Mouse (Mus musculus): ENCODE measurements around the gene Tnfaip3. TPM values are rescaled to one million over a fixed set of nuclear protein-coding genes. Genes with fewer than 3 reads are reported as not detected.

Gene Tnfaip3
- 2.6 and 3.5 TPM in 2 replicates for polyA plus RNA-seq (2015; fragmentation: Nextera tagmentation; extraction: Ambion mirVana)

DNA sequence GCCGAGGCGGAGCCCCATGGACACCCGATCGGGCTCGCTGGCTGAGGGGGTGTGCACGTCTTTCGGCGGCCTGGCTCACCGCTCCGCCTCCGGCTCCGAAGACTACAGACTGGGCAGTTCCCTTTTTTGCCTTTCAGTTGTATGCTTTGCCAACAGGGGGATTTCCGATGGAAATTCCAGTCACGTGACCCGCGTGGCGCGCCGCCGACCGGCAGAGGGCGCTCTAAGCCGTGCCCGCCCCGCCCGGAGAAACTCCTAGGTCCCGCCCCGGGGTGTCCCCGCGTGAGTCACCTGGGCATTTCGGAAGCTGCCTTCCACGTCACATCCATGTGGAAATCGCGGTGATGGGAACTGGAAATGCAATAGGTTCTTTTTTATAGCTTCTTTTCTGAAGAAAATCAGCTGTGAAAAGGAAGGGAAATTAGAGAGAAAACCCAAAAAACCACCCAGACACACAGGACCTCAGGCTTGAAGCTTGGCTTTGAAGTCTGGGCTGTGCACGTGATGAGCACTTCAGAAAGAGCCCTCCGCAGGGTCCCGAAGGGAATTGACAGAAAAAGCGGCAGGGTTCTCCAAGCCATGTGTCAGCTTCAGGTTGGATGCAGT lies at the start of gene Tnfaip3:
Gene Tnfaip3, minus strand, starts transcription at position 401 of the 606 bp plus-strand sequence.
- ATAC-seq (ENCODE audit: low FRiP score, low TSS enrichment), result peak; percentile 96
- Histone ChIP-seq H3K9me3 (ENCODE audit: low read length) (no peaks in the 10 kb centered on the region), H3K36me3 (ENCODE audit: insufficient read depth, low read length) (no peaks in the 10 kb centered on the region), H3K27me3 (ENCODE audit: insufficient read depth, low read length) (no peaks in the 10 kb centered on the region), H3K4me3 (ENCODE audit: low read length) (peak within 1 kb of the TSS; percentile 84), H3K27ac (ENCODE audit: low read length) (peak within 1 kb of the TSS; percentile 83), H3K4me2 (replicated peaks; ENCODE audit: low read depth, low read length) (peak within 1 kb of the TSS; percentile 83), H3K4me1 (ENCODE audit: insufficient read depth, low read length) (peaks cover 14% of the 10 kb centered on the region), H3K9ac (replicated peaks; ENCODE audit: low read length) (peak within 1 kb of the TSS; percentile 82)
- 0% methylated on average over 37 of the region's 38 CpGs for WGBS

GRCm38 (mm10) chr10:19064651-19065601 lies 49.5 kb upstream of the Tnfaip3 start:
- WGBS, result 73% methylated on average over 6 of the region's 6 CpGs

DNA sequence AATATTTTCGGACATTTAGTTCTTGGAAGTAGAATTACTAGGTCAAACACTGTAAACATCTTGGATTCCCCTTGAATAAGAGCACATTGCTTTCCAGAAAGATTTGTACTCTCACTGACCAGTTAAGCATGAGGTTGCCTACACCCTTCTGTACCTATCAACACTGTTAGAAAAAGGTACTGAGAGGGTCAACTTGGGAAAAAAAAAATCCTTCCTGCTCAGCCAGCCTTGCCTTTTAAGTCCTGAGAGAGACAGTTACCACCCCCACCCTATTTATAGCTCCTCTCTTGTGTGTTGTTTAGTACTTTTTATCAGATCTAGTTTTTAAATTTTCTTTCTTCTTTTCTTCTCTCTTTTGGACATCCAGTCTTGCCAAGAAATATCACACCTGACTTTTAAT lies 48.2 kb upstream of the Tnfaip3 start:
- H3K4me3 ChIP-seq (ENCODE audit: low read length), result no peak overlapping the region
- H3K9ac ChIP-seq (replicated peaks; ENCODE audit: low read length), result no peak overlapping the region
- 79% methylated on average over 1 of the region's 1 CpGs for WGBS
- H3K36me3 ChIP-seq (ENCODE audit: insufficient read depth, low read length), result no peaks in the 10 kb centered on the region
- no peak for ATAC-seq (ENCODE audit: low FRiP score, low TSS enrichment)
- H3K4me1 ChIP-seq (ENCODE audit: insufficient read depth, low read length), result no peaks in the 10 kb centered on the region
- H3K9me3 ChIP-seq (ENCODE audit: low read length), result no peaks in the 10 kb centered on the region
- H3K4me2 ChIP-seq (replicated peaks; ENCODE audit: low read depth, low read length), result no peak overlapping the region
- no peaks in the 10 kb centered on the region for H3K27me3 ChIP-seq (ENCODE audit: insufficient read depth, low read length)
- no peak overlapping the region for H3K27ac ChIP-seq (ENCODE audit: low read length)

More at GRCm38 (mm10) chr10:19064651-19065601, 49.5 kb upstream of the Tnfaip3 start:
- Histone ChIP-seq H3K9ac (replicated peaks; ENCODE audit: low read length) (no peak overlapping the region), H3K4me3 (ENCODE audit: low read length) (no peak overlapping the region), H3K4me2 (replicated peaks; ENCODE audit: low read depth, low read length) (no peak overlapping the region), H3K27me3 (ENCODE audit: insufficient read depth, low read length) (no peaks in the 10 kb centered on the region), H3K4me1 (ENCODE audit: insufficient read depth, low read length) (no peaks in the 10 kb centered on the region), H3K27ac (ENCODE audit: low read length) (no peak overlapping the region), H3K9me3 (ENCODE audit: low read length) (no peaks in the 10 kb centered on the region), H3K36me3 (ENCODE audit: insufficient read depth, low read length) (no peaks in the 10 kb centered on the region)
- no peak for ATAC-seq (ENCODE audit: low FRiP score, low TSS enrichment)

DNA sequence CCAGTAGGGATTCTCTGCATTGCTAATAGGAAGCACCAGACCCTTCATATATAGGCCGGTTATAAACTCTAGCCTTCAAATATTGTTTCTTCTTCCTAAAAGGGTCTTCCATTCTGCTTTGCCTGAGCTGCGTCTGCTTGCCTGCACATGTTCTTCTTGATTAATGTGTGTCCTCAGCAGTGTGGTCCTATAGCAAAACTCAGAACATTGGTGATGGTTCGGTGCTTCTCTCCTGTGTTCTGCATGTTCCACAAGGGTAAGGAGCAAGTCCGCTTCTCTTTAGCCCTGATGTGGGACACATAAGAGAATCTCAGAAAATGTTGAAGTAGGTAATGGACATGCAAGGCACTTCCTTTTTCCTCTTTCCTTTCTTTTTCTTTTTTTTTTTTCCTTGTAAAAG lies 47.8 kb upstream of the Tnfaip3 start:
- no peaks in the 10 kb centered on the region for H3K9me3 ChIP-seq (ENCODE audit: low read length)
- H3K4me1 ChIP-seq (ENCODE audit: insufficient read depth, low read length), result no peaks in the 10 kb centered on the region
- ATAC-seq (ENCODE audit: low FRiP score, low TSS enrichment), result no peak
- H3K4me3 ChIP-seq (ENCODE audit: low read length), result no peak overlapping the region
- no peaks in the 10 kb centered on the region for H3K27me3 ChIP-seq (ENCODE audit: insufficient read depth, low read length)
- WGBS, result 85% methylated on average over 4 of the region's 4 CpGs
- H3K4me2 ChIP-seq (replicated peaks; ENCODE audit: low read depth, low read length), result no peak overlapping the region
- no peak overlapping the region for H3K9ac ChIP-seq (replicated peaks; ENCODE audit: low read length)
- no peaks in the 10 kb centered on the region for H3K36me3 ChIP-seq (ENCODE audit: insufficient read depth, low read length)
- H3K27ac ChIP-seq (ENCODE audit: low read length), result no peak overlapping the region

GRCm38 (mm10) chr10:19062098-19062905 lies 46.8 kb upstream of the Tnfaip3 start:
- WGBS, result 42% methylated on average over 15 of the region's 15 CpGs
- Histone ChIP-seq H3K27ac (ENCODE audit: low read length) (no peak overlapping the region), H3K9ac (replicated peaks; ENCODE audit: low read length) (no peak overlapping the region), H3K4me1 (ENCODE audit: insufficient read depth, low read length) (no peaks in the 10 kb centered on the region), H3K4me2 (replicated peaks; ENCODE audit: low read depth, low read length) (no peak overlapping the region), H3K27me3 (ENCODE audit: insufficient read depth, low read length) (no peaks in the 10 kb centered on the region), H3K4me3 (ENCODE audit: low read length) (no peak overlapping the region), H3K36me3 (ENCODE audit: insufficient read depth, low read length) (no peaks in the 10 kb centered on the region), H3K9me3 (ENCODE audit: low read length) (no peaks in the 10 kb centered on the region)
- ATAC-seq (ENCODE audit: low FRiP score, low TSS enrichment), result no peak

DNA sequence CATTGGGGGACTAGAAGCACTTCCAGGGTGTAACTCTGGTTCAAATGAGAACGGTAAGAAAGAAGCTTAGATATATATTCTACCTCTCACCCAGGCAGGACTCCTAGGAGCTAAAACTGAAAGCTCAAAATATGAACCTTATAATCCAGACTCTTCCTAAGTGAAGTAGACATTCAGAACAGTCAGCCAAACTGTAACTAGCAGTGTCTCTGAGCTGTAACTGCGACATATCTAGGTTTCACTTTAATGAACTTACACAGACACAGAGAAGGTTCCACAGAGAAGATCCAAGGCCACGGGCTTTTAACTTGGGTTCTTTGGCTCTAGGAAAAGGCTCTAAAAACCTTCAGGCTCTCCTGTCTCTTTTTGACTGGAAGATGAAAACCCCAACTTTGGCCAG lies 45.7 kb upstream of the Tnfaip3 start:
- no peaks in the 10 kb centered on the region for H3K4me1 ChIP-seq (ENCODE audit: insufficient read depth, low read length)
- H3K9me3 ChIP-seq (ENCODE audit: low read length), result no peaks in the 10 kb centered on the region
- no peaks in the 10 kb centered on the region for H3K27me3 ChIP-seq (ENCODE audit: insufficient read depth, low read length)
- H3K36me3 ChIP-seq (ENCODE audit: insufficient read depth, low read length), result no peaks in the 10 kb centered on the region
- no peak for ATAC-seq (ENCODE audit: low FRiP score, low TSS enrichment)
- H3K27ac ChIP-seq (ENCODE audit: low read length), result no peak overlapping the region
- H3K4me2 ChIP-seq (replicated peaks; ENCODE audit: low read depth, low read length), result no peak overlapping the region
- 88% methylated on average over 3 of the region's 3 CpGs for WGBS
- no peak overlapping the region for H3K9ac ChIP-seq (replicated peaks; ENCODE audit: low read length)
- no peak overlapping the region for H3K4me3 ChIP-seq (ENCODE audit: low read length)

DNA sequence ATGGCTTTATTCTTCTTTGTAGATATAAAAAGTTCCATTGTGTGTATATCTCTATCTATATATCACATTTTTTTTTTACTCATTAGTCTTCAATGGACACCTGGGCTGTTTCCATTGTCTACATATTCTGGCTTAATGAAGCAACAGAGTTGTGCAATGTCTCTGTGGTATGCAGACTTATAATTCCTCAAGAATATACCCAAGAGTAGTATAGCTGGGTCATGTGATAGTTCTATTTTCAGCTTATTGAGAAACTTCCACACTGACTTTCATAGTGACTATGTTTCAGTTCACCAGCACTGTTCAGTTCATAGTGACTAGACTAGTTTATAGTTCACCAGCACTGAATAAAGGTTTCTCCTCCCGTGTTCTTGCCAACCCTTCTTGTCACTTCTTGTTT lies 38.1 kb upstream of the Tnfaip3 start:
- Histone ChIP-seq H3K27me3 (ENCODE audit: insufficient read depth, low read length) (no peaks in the 10 kb centered on the region), H3K4me1 (ENCODE audit: insufficient read depth, low read length) (no peaks in the 10 kb centered on the region), H3K4me2 (replicated peaks; ENCODE audit: low read depth, low read length) (no peak overlapping the region), H3K36me3 (ENCODE audit: insufficient read depth, low read length) (no peaks in the 10 kb centered on the region), H3K27ac (ENCODE audit: low read length) (no peak overlapping the region), H3K9ac (replicated peaks; ENCODE audit: low read length) (no peak overlapping the region), H3K9me3 (ENCODE audit: low read length) (0 out of 2 replicates have a peak, but pooled peaks cover 2% of the 10 kb centered on the region), H3K4me3 (ENCODE audit: low read length) (no peak overlapping the region)
- no peak for ATAC-seq (ENCODE audit: low FRiP score, low TSS enrichment)
- 93% methylated on average over 1 of the region's 1 CpGs for WGBS

DNA sequence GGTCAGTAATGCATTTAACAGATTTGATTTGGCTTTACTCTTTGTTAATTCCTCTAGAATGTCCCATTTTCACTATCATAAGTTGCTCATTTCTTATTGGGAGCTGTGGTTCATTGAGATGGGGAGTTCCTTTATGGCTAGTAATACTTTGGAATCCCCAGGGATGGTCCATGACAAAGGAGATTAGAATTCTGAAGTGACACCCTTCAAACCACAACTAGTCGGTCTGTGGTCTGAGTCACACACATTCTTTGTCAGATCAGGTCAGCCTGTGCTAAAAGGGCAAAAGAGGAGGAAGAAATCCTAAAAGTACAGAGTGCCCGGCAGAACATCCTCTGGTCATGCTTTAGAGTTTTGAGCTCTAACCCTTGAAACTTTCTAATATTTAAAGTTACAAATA lies 30.5 kb upstream of the Tnfaip3 start:
- no peaks in the 10 kb centered on the region for H3K27me3 ChIP-seq (ENCODE audit: insufficient read depth, low read length)
- H3K4me3 ChIP-seq (ENCODE audit: low read length), result no peak overlapping the region
- ATAC-seq (ENCODE audit: low FRiP score, low TSS enrichment), result no peak
- no peak overlapping the region for H3K4me2 ChIP-seq (replicated peaks; ENCODE audit: low read depth, low read length)
- H3K9ac ChIP-seq (replicated peaks; ENCODE audit: low read length), result no peak overlapping the region
- H3K4me1 ChIP-seq (ENCODE audit: insufficient read depth, low read length), result no peaks in the 10 kb centered on the region
- H3K27ac ChIP-seq (ENCODE audit: low read length), result no peak overlapping the region
- H3K36me3 ChIP-seq (ENCODE audit: insufficient read depth, low read length), result no peaks in the 10 kb centered on the region
- H3K9me3 ChIP-seq (ENCODE audit: low read length), result 0 out of 2 replicates have a peak, but pooled peaks cover 2% of the 10 kb centered on the region
- 69% methylated on average over 2 of the region's 2 CpGs for WGBS

DNA sequence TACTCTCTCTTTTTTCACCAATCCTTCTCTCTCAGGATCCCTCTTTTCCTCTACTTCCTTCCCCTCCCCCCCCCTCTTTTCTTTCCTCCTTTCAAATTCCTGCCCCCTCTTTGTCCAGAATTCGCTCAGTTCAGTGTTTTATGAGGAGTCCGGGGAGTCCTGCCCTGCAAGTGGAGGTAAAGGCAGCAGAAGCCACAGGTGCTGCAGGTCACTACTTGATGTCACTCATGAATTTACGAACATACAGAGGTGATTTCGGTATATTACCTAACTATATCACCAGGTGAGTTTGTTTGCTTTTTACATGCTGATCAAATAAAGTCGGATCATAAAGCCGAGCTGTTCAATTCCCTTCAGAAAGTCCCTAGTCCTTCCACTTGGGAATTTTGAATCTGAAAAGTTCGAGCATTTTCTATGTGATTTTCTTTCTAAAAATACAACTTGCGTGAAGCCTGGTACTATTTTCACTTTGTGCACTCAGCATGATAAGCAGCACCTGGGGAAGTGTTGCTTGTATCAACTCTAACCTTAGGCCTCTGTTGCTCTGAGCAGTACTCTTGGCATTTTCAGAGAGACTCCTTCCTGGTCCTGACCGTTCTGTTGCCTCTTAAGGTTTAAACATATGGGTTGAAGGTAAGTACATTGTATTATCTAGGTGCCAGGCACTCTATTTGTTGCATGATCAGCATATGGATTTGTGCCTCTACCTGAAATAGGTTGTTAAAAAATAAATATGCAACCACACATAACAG lies 29.5 kb upstream of the Tnfaip3 start:
- Histone ChIP-seq H3K9me3 (ENCODE audit: low read length) (no peaks in the 10 kb centered on the region), H3K27ac (ENCODE audit: low read length) (no peak overlapping the region), H3K4me2 (replicated peaks; ENCODE audit: low read depth, low read length) (no peak overlapping the region), H3K36me3 (ENCODE audit: insufficient read depth, low read length) (no peaks in the 10 kb centered on the region), H3K27me3 (ENCODE audit: insufficient read depth, low read length) (no peaks in the 10 kb centered on the region), H3K4me3 (ENCODE audit: low read length) (no peak overlapping the region), H3K9ac (replicated peaks; ENCODE audit: low read length) (no peak overlapping the region), H3K4me1 (ENCODE audit: insufficient read depth, low read length) (no peaks in the 10 kb centered on the region)
- ATAC-seq (ENCODE audit: low FRiP score, low TSS enrichment), result no peak
- WGBS, result 81% methylated on average over 9 of the region's 9 CpGs
